Mouse (Mus musculus): ENCODE results near the gene Rgs8.

The Rgs8 gene

GRCm38 (mm10) chr1:153704996-153705395, 52.2 kb downstream of the Rgs8 start:
- DNase-seq (ENCODE audit: low spot score): no peak

GRCm38 (mm10) chr1:153708626-153709025, 55.8 kb downstream of the Rgs8 start:
- no peak for DNase-seq (ENCODE audit: low spot score)

GRCm38 (mm10) chr1:153709451-153709850, 56.6 kb downstream of the Rgs8 start:
- DNase-seq (ENCODE audit: low spot score): no peak

- DNase-seq (ENCODE audit: low spot score): no peak
These were observed 58.9 kb downstream of the Rgs8 start for GRCm38 (mm10) chr1:153711544-153712262.

GRCm38 (mm10) chr1:153712633-153713032, 59.8 kb downstream of the Rgs8 start:
- no peak for DNase-seq (ENCODE audit: low spot score)

GRCm38 (mm10) chr1:153717990-153718389, 65.2 kb downstream of the Rgs8 start:
- no peak for DNase-seq (ENCODE audit: low spot score)

- no peak for DNase-seq (ENCODE audit: low spot score)
These were observed 68.1 kb downstream of the Rgs8 start for GRCm38 (mm10) chr1:153720935-153721334.

- DNase-seq (ENCODE audit: low spot score): no peak
These were observed 68.9 kb downstream of the Rgs8 start for GRCm38 (mm10) chr1:153721565-153722310.

- no peak for DNase-seq (ENCODE audit: low spot score)
These were observed 70.6 kb downstream of the Rgs8 start for GRCm38 (mm10) chr1:153723426-153723825.

GRCm38 (mm10) chr1:153726636-153727035, 73.8 kb downstream of the Rgs8 start:
- no peak for DNase-seq (ENCODE audit: low spot score)

GRCm38 (mm10) chr1:153729806-153730205, 77.0 kb downstream of the Rgs8 start:
- no peak for DNase-seq (ENCODE audit: low spot score)

GRCm38 (mm10) chr1:153730671-153731070, 77.8 kb downstream of the Rgs8 start:
- no peak for DNase-seq (ENCODE audit: low spot score)

GRCm38 (mm10) chr1:153733181-153733580, 80.4 kb downstream of the Rgs8 start:
- DNase-seq (ENCODE audit: low spot score): no peak

- no peak for DNase-seq (ENCODE audit: low spot score)
These were observed 82.0 kb downstream of the Rgs8 start for GRCm38 (mm10) chr1:153734866-153735265.

- no peak for DNase-seq (ENCODE audit: low spot score)
These were observed 83.3 kb downstream of the Rgs8 start for GRCm38 (mm10) chr1:153736096-153736495.

- no peak for DNase-seq (ENCODE audit: low spot score)
These were observed 84.6 kb downstream of the Rgs8 start for GRCm38 (mm10) chr1:153737101-153738085.

- DNase-seq (ENCODE audit: low spot score): no peak
These were observed 86.7 kb downstream of the Rgs8 start for GRCm38 (mm10) chr1:153739437-153740015.

GRCm38 (mm10) chr1:153740145-153740544, 87.3 kb downstream of the Rgs8 start, which contains the start of gene Rgs16:
Gene Rgs16 (plus strand): TSS chr1:153740349.
- DNase-seq (ENCODE audit: low spot score): peak; percentile 81

- no peak for DNase-seq (ENCODE audit: low spot score)
These were observed 88.1 kb downstream of the Rgs8 start for GRCm38 (mm10) chr1:153740775-153741400.

- DNase-seq (ENCODE audit: low spot score): no peak
These were observed 88.9 kb downstream of the Rgs8 start for GRCm38 (mm10) chr1:153741551-153742316.
